Mouse (Mus musculus): ENCODE results near the gene Abhd15. TPM values are rescaled to one million over a fixed set of nuclear protein-coding genes. Genes with fewer than 3 reads are reported as not detected.

Gene Abhd15
- total and polyA plus RNA-seq, 2 experiments from 2014 or later, result 1.5 to 1.9 TPM

DNA sequence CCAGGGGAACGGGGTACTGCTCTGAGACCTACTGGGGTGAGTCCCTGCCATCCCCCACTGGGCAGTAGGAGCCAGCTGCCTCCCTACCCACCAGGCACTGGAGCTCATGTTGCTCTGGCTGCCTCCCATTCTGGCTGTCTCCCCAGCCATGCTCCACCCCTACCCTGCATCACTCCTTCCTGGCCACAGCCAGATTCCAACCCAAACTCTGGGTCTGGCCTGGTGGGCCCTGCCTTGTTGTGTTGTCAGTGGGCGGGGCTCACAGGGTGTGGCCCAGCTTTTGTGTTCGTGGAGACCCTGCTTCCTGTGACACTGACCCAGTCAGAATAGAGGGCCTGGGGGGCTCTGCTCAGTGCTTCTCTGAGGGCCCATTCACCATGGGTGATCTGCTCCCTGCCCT lies 11.4 kb upstream of the Abhd15 start:
- H3K4me1 ChIP-seq (ENCODE audit: insufficient read depth), result 0 out of 2 replicates have a peak, but pooled peaks cover 4% of the 10 kb centered on the region
- H3K4me3 ChIP-seq (ENCODE audit: low read depth, low read length), result no peak overlapping the region
- 71% methylated on average over 3 of the region's 3 CpGs for WGBS
- no peak for TF ChIP-seq CTCF (IDR thresholded peaks at IDR 0.05; ENCODE audit: low read depth)
- ATAC-seq (no peak), DNase-seq (no peak)
- H3K36me3 ChIP-seq (ENCODE audit: insufficient read depth), result peaks cover 66% of the 10 kb centered on the region
- H3K27ac ChIP-seq (ENCODE audit: low read depth, low read length), result no peak overlapping the region
- H3K27me3 ChIP-seq (ENCODE audit: insufficient read depth, low read length), result no peaks in the 10 kb centered on the region
- no peak overlapping the region for H3K9ac ChIP-seq
- no peak overlapping the region for H3K4me2 ChIP-seq (ENCODE audit: low read depth)
- H3K9me3 ChIP-seq (ENCODE audit: low read length), result no peaks in the 10 kb centered on the region

DNA sequence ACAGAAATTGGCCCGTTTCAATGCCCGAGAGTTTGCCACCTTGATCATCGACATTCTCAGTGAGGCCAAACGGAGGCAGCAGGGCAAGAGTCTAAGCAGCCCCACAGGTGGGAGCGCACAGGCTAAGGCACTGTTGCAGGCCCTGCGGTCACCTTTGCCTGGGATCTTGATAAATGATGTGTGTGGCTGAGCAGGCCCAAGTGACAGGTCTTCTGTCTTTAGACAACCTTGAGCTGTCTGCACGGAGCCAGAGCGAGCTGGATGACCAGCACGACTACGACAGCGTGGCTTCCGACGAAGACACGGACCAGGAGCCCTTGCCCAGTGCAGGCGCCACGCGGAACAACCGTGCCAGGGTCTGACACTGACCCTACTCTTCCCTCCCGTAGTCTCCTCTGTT lies 10.5 kb upstream of the Abhd15 start:
- Histone ChIP-seq H3K36me3 (ENCODE audit: insufficient read depth) (peaks cover 61% of the 10 kb centered on the region), H3K9me3 (ENCODE audit: low read length) (no peaks in the 10 kb centered on the region), H3K9ac (no peak overlapping the region), H3K4me1 (ENCODE audit: insufficient read depth) (0 out of 2 replicates have a peak, but pooled peaks cover 4% of the 10 kb centered on the region), H3K4me3 (ENCODE audit: low read depth, low read length) (no peak overlapping the region), H3K27ac (ENCODE audit: low read depth, low read length) (no peak overlapping the region), H3K4me2 (ENCODE audit: low read depth) (no peak overlapping the region), H3K27me3 (ENCODE audit: insufficient read depth, low read length) (no peaks in the 10 kb centered on the region)
- DNase-seq (no peak), ATAC-seq (no peak)
- TF ChIP-seq CTCF (IDR thresholded peaks at IDR 0.05; ENCODE audit: low read depth), result no peak
- 94% methylated on average over 19 of the region's 19 CpGs for WGBS

DNA sequence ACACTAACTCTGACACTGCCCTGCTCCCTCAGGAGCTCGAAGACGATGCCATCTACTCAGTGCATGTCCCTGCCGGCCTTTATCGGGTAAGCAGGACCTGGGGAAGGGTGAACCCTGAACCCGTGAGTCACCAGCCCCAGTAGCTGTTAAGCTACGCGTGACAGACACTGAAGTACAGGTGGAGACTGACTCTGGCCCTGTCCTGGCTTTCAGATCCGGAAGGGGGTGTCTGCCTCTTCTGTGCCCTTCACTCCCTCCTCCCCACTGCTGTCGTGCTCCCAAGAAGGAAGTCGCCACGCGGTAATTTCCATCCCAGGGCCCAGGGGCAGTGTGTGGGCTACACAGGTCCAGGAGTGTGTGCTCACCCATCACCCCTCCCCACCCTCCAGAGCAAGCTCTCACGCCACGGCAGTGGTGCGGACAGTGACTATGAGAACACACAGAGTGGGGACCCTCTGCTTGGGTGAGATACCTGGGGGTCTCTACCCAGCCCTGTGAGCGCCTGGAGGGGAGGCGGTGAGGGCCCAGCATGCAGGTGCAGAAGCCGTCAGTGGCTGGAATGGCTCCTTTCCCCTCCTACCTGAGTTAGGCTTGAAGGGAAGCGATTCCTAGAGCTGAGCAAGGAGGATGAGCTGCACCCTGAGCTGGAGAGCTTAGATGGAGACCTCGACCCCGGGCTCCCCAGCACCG lies 9.5 kb upstream of the Abhd15 start:
- TF ChIP-seq CTCF (IDR thresholded peaks at IDR 0.05; ENCODE audit: low read depth), result no peak
- H3K36me3 ChIP-seq (ENCODE audit: insufficient read depth), result peaks cover 50% of the 10 kb centered on the region

DNA sequence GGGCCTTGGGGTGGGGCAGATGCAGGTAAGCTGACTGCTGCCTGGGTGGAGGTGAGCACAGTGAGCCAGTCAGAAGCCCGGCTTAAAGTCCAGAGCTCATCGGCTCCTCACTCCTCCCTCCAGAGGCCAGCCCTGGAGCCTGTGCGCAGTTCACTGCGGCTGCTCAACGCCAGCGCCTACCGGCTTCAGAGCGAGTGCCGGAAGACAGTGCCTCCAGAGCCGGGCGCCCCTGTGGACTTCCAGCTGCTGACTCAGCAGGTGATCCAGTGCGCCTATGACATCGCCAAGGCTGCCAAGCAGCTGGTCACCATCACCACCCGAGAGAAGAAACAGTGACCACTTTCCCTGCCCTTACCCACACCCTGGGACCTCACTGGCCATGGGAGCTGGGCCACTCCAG lies 8.6 kb upstream of the Abhd15 start:
- Histone ChIP-seq H3K9me3 (ENCODE audit: low read length) (no peaks in the 10 kb centered on the region), H3K4me3 (ENCODE audit: low read depth, low read length) (no peak overlapping the region), H3K27ac (ENCODE audit: low read depth, low read length) (no peak overlapping the region), H3K4me1 (ENCODE audit: insufficient read depth) (0 out of 2 replicates have a peak, but pooled peaks cover 4% of the 10 kb centered on the region), H3K27me3 (ENCODE audit: insufficient read depth, low read length) (no peaks in the 10 kb centered on the region), H3K4me2 (ENCODE audit: low read depth) (no peak overlapping the region), H3K9ac (no peak overlapping the region), H3K36me3 (ENCODE audit: insufficient read depth) (peaks cover 48% of the 10 kb centered on the region)
- WGBS, result 86% methylated on average over 14 of the region's 14 CpGs
- TF ChIP-seq CTCF (IDR thresholded peaks at IDR 0.05; ENCODE audit: low read depth), result no peak
- no peak for DNase-seq
- no peak for ATAC-seq

More for the DNA sequence above, 9.5 kb upstream of the Abhd15 start:
- no peaks in the 10 kb centered on the region for H3K9me3 ChIP-seq (ENCODE audit: low read length)
- no peaks in the 10 kb centered on the region for H3K27me3 ChIP-seq (ENCODE audit: insufficient read depth, low read length)
- no peak overlapping the region for H3K4me2 ChIP-seq (ENCODE audit: low read depth)
- DNase-seq (no peak), ATAC-seq (no peak)
- 0 out of 2 replicates have a peak, but pooled peaks cover 4% of the 10 kb centered on the region for H3K4me1 ChIP-seq (ENCODE audit: insufficient read depth)
- H3K27ac ChIP-seq (ENCODE audit: low read depth, low read length), result no peak overlapping the region
- H3K4me3 ChIP-seq (ENCODE audit: low read depth, low read length), result no peak overlapping the region
- WGBS, result 89% methylated on average over 22 of the region's 22 CpGs
- H3K9ac ChIP-seq, result no peak overlapping the region

DNA sequence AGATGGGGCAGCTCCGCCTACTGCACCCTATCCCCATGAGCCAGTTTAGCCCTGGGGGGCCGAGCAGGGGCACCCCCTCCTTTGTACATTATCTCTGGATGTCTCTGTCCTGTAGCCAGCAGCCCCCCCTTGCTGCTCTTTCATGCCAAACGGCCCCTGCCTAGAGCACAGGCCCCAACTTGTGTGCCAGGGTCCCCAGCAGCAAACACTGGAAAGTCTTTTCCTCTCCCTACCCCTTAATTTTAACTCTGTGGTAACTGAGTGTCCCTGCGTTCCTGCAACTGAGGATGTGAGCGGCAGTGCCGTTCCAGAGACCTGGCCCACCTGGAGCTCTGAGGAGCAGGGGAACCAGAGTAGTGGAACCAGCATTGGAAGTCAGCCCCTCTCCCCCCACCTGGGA lies 8.0 kb upstream of the Abhd15 start:
- no peaks in the 10 kb centered on the region for H3K9me3 ChIP-seq (ENCODE audit: low read length)
- TF ChIP-seq CTCF (IDR thresholded peaks at IDR 0.05; ENCODE audit: low read depth), result no peak
- peaks cover 48% of the 10 kb centered on the region for H3K36me3 ChIP-seq (ENCODE audit: insufficient read depth)
- no peak overlapping the region for H3K27ac ChIP-seq (ENCODE audit: low read depth, low read length)
- no peaks in the 10 kb centered on the region for H3K27me3 ChIP-seq (ENCODE audit: insufficient read depth, low read length)
- DNase-seq (no peak), ATAC-seq (no peak)
- H3K4me3 ChIP-seq (ENCODE audit: low read depth, low read length), result no peak overlapping the region
- H3K4me2 ChIP-seq (ENCODE audit: low read depth), result no peak overlapping the region
- no peak overlapping the region for H3K9ac ChIP-seq
- WGBS, result 86% methylated on average over 6 of the region's 6 CpGs
- 0 out of 2 replicates have a peak, but pooled peaks cover 4% of the 10 kb centered on the region for H3K4me1 ChIP-seq (ENCODE audit: insufficient read depth)

DNA sequence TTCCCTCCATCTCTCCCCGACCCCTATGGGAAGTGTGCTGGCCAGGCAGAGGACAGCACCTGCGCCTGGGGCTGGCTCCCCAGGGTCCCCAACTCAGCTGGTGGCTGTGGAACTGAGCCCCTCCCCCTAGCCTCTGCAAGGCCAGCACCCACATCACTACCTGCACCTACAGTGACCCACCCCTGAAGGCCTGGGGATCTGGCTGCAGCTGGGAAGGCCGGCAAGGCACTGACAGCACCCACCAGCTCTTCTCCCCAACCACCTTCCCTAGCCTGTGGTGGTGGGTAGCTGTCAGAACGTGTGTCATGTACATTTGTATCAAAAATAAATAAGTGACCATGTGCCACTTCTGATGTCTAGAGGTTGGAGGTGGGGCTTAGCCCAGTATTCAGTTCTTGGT lies 7.5 kb upstream of the Abhd15 start:
- ATAC-seq, result no peak
- Histone ChIP-seq H3K4me2 (ENCODE audit: low read depth) (no peak overlapping the region), H3K36me3 (ENCODE audit: insufficient read depth) (peaks cover 47% of the 10 kb centered on the region), H3K4me3 (ENCODE audit: low read depth, low read length) (no peak overlapping the region), H3K9ac (no peak overlapping the region), H3K4me1 (ENCODE audit: insufficient read depth) (0 out of 2 replicates have a peak, but pooled peaks cover 7% of the 10 kb centered on the region), H3K27me3 (ENCODE audit: insufficient read depth, low read length) (no peaks in the 10 kb centered on the region), H3K27ac (ENCODE audit: low read depth, low read length) (no peak overlapping the region), H3K9me3 (ENCODE audit: low read length) (no peaks in the 10 kb centered on the region)
- WGBS, result 75% methylated on average over 4 of the region's 4 CpGs
- TF ChIP-seq CTCF (IDR thresholded peaks at IDR 0.05; ENCODE audit: low read depth), result no peak
- DNase-seq, result no peak

Data from forebrain, postnatal 0 days (tissue).